Mouse (Mus musculus): ENCODE measurements around the gene Klc4. TPM values are rescaled to one million over a fixed set of nuclear protein-coding genes. Genes with fewer than 3 reads are reported as not detected.

Gene Klc4
- polyA plus RNA-seq, 1 experiment, result 22.7 TPM

DNA sequence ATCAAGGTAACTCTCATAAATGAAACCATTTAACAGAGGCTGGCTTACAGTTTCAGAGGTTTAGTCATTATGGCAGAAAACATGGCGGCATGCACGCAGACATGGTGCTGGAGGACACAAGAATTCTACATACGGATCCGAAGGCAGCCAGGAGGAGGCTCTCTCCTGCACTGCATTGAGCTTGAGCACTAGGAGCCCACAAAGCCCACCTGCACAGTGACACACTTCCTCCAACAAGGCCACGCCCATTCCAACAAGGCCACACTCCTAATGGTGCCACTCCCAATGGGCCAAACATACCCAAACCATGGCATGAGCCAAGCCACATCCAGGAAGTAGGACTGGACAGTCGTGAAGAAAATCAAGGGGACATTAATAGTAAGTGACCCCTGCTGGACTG, 34.5 kb downstream of the Klc4 start:
- H3K4me1 ChIP-seq (ENCODE audit: control insufficient read depth, insufficient read depth, low read length), result no peaks in the 10 kb centered on the region
- H3K36me3 ChIP-seq (ENCODE audit: control insufficient read depth, insufficient read depth, low read length), result no peaks in the 10 kb centered on the region
- TF ChIP-seq CTCF (IDR thresholded peaks at IDR 0.05; ENCODE audit: control insufficient read depth, insufficient read depth, insufficient replicate concordance, low read depth, low read length) (no peak), POLR2A (IDR thresholded peaks at IDR 0.05; ENCODE audit: control insufficient read depth, low read depth, low read length) (no peak)
- no peak overlapping the region for H3K4me3 ChIP-seq (ENCODE audit: control insufficient read depth, low read depth, low read length)
- no peaks in the 10 kb centered on the region for H3K27me3 ChIP-seq (ENCODE audit: control insufficient read depth, insufficient read depth, low read length)
- no peak overlapping the region for H3K27ac ChIP-seq (ENCODE audit: control insufficient read depth, insufficient read depth, low read depth, low read length)

DNA sequence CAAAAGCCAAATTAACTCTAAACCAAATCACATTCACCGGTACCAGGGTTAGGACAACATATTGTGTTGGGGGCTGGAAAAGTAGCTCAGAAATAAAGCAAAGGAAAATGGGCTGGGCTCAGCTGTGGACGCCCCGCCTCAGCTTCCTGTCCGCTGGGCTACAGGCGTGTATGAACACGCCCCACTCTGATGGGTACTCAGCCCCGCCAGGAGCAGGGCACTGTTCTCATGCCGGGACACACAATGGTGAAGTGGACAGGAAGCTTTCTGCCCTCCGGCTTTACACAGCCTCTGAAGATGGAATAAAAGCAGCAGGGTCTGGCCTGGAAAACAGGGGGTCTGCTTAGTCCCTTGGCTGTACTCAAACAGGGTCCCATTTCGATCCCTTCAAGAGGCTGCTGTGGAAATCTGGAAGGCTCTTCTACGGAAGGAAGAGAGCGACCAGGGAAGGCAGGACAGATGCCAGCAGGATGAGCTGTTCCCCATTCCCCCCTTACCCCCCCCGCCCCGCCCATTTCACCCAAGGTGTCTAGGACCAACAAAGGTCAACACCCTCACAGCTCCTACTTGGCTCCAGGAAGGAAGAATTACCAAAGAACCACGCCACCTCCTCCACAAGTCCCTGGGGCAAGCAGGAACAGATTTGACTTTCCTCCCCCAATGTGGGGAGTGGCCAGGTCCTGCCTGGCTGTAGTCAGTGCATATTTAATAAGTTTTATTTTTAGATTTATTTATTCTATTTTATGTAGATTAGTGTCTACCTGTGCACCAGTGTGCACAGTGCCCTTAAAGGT, 35.9 kb downstream of the Klc4 start:
- no peaks in the 10 kb centered on the region for H3K27me3 ChIP-seq (ENCODE audit: control insufficient read depth, insufficient read depth, low read length)
- no peak overlapping the region for H3K4me3 ChIP-seq (ENCODE audit: control insufficient read depth, low read depth, low read length)
- no peak for TF ChIP-seq POLR2A (IDR thresholded peaks at IDR 0.05; ENCODE audit: control insufficient read depth, low read depth, low read length)
- no peak for TF ChIP-seq CTCF (IDR thresholded peaks at IDR 0.05; ENCODE audit: control insufficient read depth, insufficient read depth, insufficient replicate concordance, low read depth, low read length)
- H3K27ac ChIP-seq (ENCODE audit: control insufficient read depth, insufficient read depth, low read depth, low read length), result no peak overlapping the region
- no peaks in the 10 kb centered on the region for H3K4me1 ChIP-seq (ENCODE audit: control insufficient read depth, insufficient read depth, low read length)
- H3K36me3 ChIP-seq (ENCODE audit: control insufficient read depth, insufficient read depth, low read length), result no peaks in the 10 kb centered on the region

DNA sequence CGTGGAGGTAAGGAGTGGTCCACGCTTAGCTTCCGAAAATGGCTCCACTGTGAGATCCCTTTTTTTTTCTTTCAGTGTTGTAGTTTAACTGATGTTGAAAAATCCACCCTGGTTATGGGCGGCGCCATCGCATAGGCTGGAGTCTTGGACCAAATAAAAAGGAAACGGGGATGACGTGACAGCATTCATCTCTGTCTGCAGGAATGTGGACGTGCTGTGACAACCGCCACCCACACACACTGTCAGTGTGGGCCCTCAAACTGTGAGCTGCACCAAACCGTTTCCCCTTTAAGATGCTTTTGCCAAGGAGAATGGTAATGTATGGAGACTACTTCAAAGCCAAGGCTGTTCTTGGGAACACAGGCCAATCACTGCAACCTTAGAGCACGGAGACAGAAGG, 39.8 kb downstream of the Klc4 start:
- no peaks in the 10 kb centered on the region for H3K36me3 ChIP-seq (ENCODE audit: control insufficient read depth, insufficient read depth, low read length)
- no peak overlapping the region for H3K4me3 ChIP-seq (ENCODE audit: control insufficient read depth, low read depth, low read length)
- TF ChIP-seq CTCF (IDR thresholded peaks at IDR 0.05; ENCODE audit: control insufficient read depth, insufficient read depth, insufficient replicate concordance, low read depth, low read length) (no peak), POLR2A (IDR thresholded peaks at IDR 0.05; ENCODE audit: control insufficient read depth, low read depth, low read length) (no peak)
- H3K27me3 ChIP-seq (ENCODE audit: control insufficient read depth, insufficient read depth, low read length), result no peaks in the 10 kb centered on the region
- no peaks in the 10 kb centered on the region for H3K4me1 ChIP-seq (ENCODE audit: control insufficient read depth, insufficient read depth, low read length)
- H3K27ac ChIP-seq (ENCODE audit: control insufficient read depth, insufficient read depth, low read depth, low read length), result no peak overlapping the region

DNA sequence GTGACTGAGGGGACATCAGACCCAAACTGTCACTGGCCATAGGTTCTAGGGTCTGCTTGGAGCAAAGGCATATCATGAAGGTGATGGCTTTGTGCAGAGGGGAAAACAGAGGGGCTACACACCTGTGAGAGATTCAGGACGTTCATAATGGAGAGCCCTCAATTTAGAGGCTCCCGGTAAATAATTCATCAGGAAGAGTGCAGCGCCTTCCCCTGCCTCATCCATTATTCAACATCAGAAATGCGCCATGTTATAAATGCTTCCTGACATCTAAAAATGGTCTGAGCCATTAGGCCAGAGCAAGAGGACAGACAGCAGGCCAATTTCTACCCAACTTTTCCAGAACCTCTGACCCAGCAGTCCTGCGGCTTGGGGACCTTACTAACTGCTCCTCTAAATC, 40.7 kb downstream of the Klc4 start:
- Histone ChIP-seq H3K4me1 (ENCODE audit: control insufficient read depth, insufficient read depth, low read length) (no peaks in the 10 kb centered on the region), H3K36me3 (ENCODE audit: control insufficient read depth, insufficient read depth, low read length) (no peaks in the 10 kb centered on the region), H3K4me3 (ENCODE audit: control insufficient read depth, low read depth, low read length) (no peak overlapping the region), H3K27me3 (ENCODE audit: control insufficient read depth, insufficient read depth, low read length) (no peaks in the 10 kb centered on the region), H3K27ac (ENCODE audit: control insufficient read depth, insufficient read depth, low read depth, low read length) (no peak overlapping the region)
- no peak for TF ChIP-seq CTCF (IDR thresholded peaks at IDR 0.05; ENCODE audit: control insufficient read depth, insufficient read depth, insufficient replicate concordance, low read depth, low read length)
- no peak for TF ChIP-seq POLR2A (IDR thresholded peaks at IDR 0.05; ENCODE audit: control insufficient read depth, low read depth, low read length)

DNA sequence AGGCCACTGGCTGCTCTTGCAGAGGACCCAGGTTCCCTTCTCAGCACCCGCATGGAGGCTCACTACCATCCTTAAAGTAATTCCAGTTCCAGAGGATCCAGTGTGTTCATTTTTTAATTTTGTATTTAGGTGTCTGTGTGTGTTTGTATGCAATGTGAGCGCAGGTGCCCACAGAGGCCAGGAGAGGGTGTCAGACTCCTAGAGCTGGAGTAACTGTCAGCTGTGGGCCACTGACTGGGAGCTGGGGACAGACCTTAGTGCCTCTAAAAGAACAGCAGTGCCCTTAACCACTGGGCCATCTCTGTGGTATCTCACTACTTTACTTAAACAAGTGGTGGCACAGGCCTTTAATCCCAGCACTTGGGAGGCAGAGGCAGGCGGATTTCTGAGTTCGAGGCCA, 42.6 kb downstream of the Klc4 start:
- Histone ChIP-seq H3K4me1 (ENCODE audit: control insufficient read depth, insufficient read depth, low read length) (no peaks in the 10 kb centered on the region), H3K27me3 (ENCODE audit: control insufficient read depth, insufficient read depth, low read length) (no peaks in the 10 kb centered on the region), H3K36me3 (ENCODE audit: control insufficient read depth, insufficient read depth, low read length) (no peaks in the 10 kb centered on the region), H3K27ac (ENCODE audit: control insufficient read depth, insufficient read depth, low read depth, low read length) (no peak overlapping the region), H3K4me3 (ENCODE audit: control insufficient read depth, low read depth, low read length) (no peak overlapping the region)
- no peak for TF ChIP-seq CTCF (IDR thresholded peaks at IDR 0.05; ENCODE audit: control insufficient read depth, insufficient read depth, insufficient replicate concordance, low read depth, low read length)

DNA sequence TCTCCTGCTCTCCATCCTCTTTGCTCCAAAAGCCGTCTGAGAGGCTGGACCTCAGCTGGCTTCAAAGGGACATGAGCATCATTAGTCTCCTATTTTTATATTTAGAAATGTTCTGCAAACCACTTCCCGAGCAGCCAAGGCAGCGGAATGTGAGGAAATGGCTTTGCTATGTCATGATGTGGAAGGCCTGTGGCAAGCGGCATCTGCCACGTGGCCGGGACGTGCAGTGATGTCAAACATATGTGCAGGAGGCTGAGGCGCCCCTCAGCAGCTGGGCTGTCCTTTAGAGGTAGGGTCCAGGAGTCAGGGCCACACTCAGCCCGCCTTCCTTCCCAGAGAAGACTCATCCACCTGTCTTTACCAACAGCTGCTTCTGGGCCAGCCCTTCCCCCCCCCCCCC, 43.6 kb downstream of the Klc4 start:
- no peaks in the 10 kb centered on the region for H3K27me3 ChIP-seq (ENCODE audit: control insufficient read depth, insufficient read depth, low read length)
- H3K36me3 ChIP-seq (ENCODE audit: control insufficient read depth, insufficient read depth, low read length), result no peaks in the 10 kb centered on the region
- TF ChIP-seq POLR2A (IDR thresholded peaks at IDR 0.05; ENCODE audit: control insufficient read depth, low read depth, low read length) (no peak), CTCF (IDR thresholded peaks at IDR 0.05; ENCODE audit: control insufficient read depth, insufficient read depth, insufficient replicate concordance, low read depth, low read length) (no peak)
- no peak overlapping the region for H3K4me3 ChIP-seq (ENCODE audit: control insufficient read depth, low read depth, low read length)
- H3K27ac ChIP-seq (ENCODE audit: control insufficient read depth, insufficient read depth, low read depth, low read length), result no peak overlapping the region
- no peaks in the 10 kb centered on the region for H3K4me1 ChIP-seq (ENCODE audit: control insufficient read depth, insufficient read depth, low read length)

DNA sequence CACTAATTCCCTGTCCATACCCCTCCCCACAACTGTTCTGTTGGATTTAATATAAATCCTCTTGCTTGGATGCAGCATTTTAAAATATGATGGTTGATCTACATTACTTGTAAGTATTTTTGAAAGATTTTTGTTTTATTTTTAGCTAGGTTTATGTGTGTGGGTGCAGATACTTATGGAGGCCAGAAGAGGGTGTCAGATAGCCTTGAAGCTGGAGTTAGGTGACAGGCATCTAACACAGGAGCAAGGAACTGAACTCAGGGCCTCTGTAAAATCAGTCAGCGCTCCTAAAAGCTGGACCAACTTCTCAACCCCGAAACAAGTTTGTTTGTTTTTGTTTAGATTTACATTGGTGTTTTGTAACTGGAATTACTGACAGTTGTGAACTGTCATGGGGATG, 45.3 kb downstream of the Klc4 start:
- Histone ChIP-seq H3K36me3 (ENCODE audit: control insufficient read depth, insufficient read depth, low read length) (no peaks in the 10 kb centered on the region), H3K27ac (ENCODE audit: control insufficient read depth, insufficient read depth, low read depth, low read length) (no peak overlapping the region)

More for the DNA sequence above, 45.3 kb downstream of the Klc4 start:
- no peaks in the 10 kb centered on the region for H3K4me1 ChIP-seq (ENCODE audit: control insufficient read depth, insufficient read depth, low read length)
- TF ChIP-seq CTCF (IDR thresholded peaks at IDR 0.05; ENCODE audit: control insufficient read depth, insufficient read depth, insufficient replicate concordance, low read depth, low read length) (no peak), POLR2A (IDR thresholded peaks at IDR 0.05; ENCODE audit: control insufficient read depth, low read depth, low read length) (no peak)
- no peak overlapping the region for H3K4me3 ChIP-seq (ENCODE audit: control insufficient read depth, low read depth, low read length)
- H3K27me3 ChIP-seq (ENCODE audit: control insufficient read depth, insufficient read depth, low read length), result no peaks in the 10 kb centered on the region
